Mouse (Mus musculus) frontal cortex, postnatal 10 days (tissue): Measurements from ENCODE around the gene Pitx1.

Experiments used
- DNase-seq, 2 experiments: peaks; one replicate each; pipeline ENCODE4 v3.0.0; 2022; ENCODE audit warnings: low spot score in 2 of 2, mixed read lengths in 1 of 2

The Pitx1 gene

GRCm38 (mm10) chr13:55784268-55784667 is 51.7 kb downstream of the Pitx1 start, which contains the start of gene Catsper3:
TSS of gene Catsper3 (plus strand) at chr13:55784568.
- DNase-seq = no peak

DNA sequence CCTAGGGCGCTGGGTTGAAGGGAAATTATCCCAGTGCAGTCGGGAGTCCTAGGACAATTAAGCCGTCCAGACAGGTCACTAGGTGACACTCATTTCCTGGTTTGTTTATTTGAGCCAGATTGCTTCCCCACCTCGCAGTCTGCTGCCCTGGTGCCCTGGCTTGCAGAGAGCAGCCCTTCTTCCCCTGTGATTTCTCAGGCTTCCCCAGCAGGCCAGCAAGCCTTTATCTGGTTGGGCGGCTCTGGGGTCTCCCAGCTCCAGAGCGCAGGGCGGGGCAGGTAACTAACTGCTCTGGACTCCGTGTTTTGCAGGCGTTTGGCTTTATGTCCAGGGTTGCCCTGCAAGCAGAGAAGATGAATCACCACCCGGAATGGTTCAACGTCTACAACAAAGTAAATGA is 60.9 kb downstream of the Pitx1 start:
- DNase-seq = no peak
